Mouse (Mus musculus) brown adipose tissue, adult 24 weeks (tissue): ENCODE measurements at regions not wholly inside any gene's neighbourhood (a gene's known extent, or its start where the extent isn't known, plus 50 kb on each side); places are given as distances from the start of the nearest gene placed in this dataset.
"Not testable (repeated sequence)": the region's sequence is repeated elsewhere in the genome, so short reads cannot be mapped to it uniquely, and the experiment has no call there.

Source experiments
- H3K27ac ChIP-seq: fragments of 200-500 bp; replicated peaks from 2 replicates; pipeline ENCODE4 v1.5.1; 2012; ENCODE audit warnings: low read depth, mild to moderate bottlenecking, low read length
- H3K4me1 ChIP-seq: fragments of 200-500 bp; 2 replicates; pipeline ENCODE4 v1.6.1; 2012; ENCODE audit warnings: low read length, mixed read lengths; ENCODE audit not compliant: control insufficient read depth, insufficient read depth, insufficient read length
- H3K4me3 ChIP-seq: fragments of 200-500 bp; 2 replicates; pipeline ENCODE4 v1.5.1; 2012; ENCODE audit warnings: low read depth, mild to moderate bottlenecking, low read length, moderate library complexity; ENCODE audit not compliant: insufficient read depth

GRCm38 (mm10) chr10:117502135-117502534 is 122.3 kb upstream of the Cpsf6 start:
- H3K27ac ChIP-seq, result no peak overlapping the region
- no peaks in the 10 kb centered on the region for H3K4me1 ChIP-seq
- no peak overlapping the region for H3K4me3 ChIP-seq

GRCm38 (mm10) chr10:117501426-117501825 is 121.6 kb upstream of the Cpsf6 start:
- no peak overlapping the region for H3K4me3 ChIP-seq
- H3K4me1 ChIP-seq, result no peaks in the 10 kb centered on the region
- no peak overlapping the region for H3K27ac ChIP-seq

GRCm38 (mm10) chr10:117500457-117501108 is 120.8 kb upstream of the Cpsf6 start:
- Histone ChIP-seq H3K27ac (no peak overlapping the region), H3K4me3 (no peak overlapping the region), H3K4me1 (no peaks in the 10 kb centered on the region)

- no peaks in the 10 kb centered on the region for H3K4me1 ChIP-seq
- H3K4me3 ChIP-seq, result no peak overlapping the region
- H3K27ac ChIP-seq, result no peak overlapping the region
Measured at GRCm38 (mm10) chr10:117499864-117500453, 120.1 kb upstream of the Cpsf6 start.

- Histone ChIP-seq H3K27ac (no peak overlapping the region), H3K4me3 (no peak overlapping the region), H3K4me1 (no peaks in the 10 kb centered on the region)
Measured at GRCm38 (mm10) chr10:117499177-117499863, 119.5 kb upstream of the Cpsf6 start.

GRCm38 (mm10) chr10:117498497-117498896 is 118.7 kb upstream of the Cpsf6 start:
- Histone ChIP-seq H3K4me3 (no peak overlapping the region), H3K27ac (no peak overlapping the region), H3K4me1 (no peaks in the 10 kb centered on the region)

GRCm38 (mm10) chr10:117497565-117498256 is 117.9 kb upstream of the Cpsf6 start:
- H3K27ac ChIP-seq, result no peak overlapping the region
- H3K4me3 ChIP-seq, result no peak overlapping the region
- H3K4me1 ChIP-seq, result no peaks in the 10 kb centered on the region

GRCm38 (mm10) chr10:117497082-117497481 is 117.3 kb upstream of the Cpsf6 start:
- H3K4me1 ChIP-seq, H3K4me3 ChIP-seq, H3K27ac ChIP-seq: not testable (repeated sequence)

GRCm38 (mm10) chr10:117496064-117497011 is 116.5 kb upstream of the Cpsf6 start:
- H3K27ac ChIP-seq, result no peak overlapping the region
- H3K4me1 ChIP-seq, result no peaks in the 10 kb centered on the region
- H3K4me3 ChIP-seq, result no peak overlapping the region

- Histone ChIP-seq H3K27ac (no peak overlapping the region), H3K4me3 (peak overlapping the region; percentile 35), H3K4me1 (no peaks in the 10 kb centered on the region)
Measured at GRCm38 (mm10) chr10:117494171-117494701, 114.4 kb upstream of the Cpsf6 start.

- no peak overlapping the region for H3K4me3 ChIP-seq
- no peaks in the 10 kb centered on the region for H3K4me1 ChIP-seq
- H3K27ac ChIP-seq, result no peak overlapping the region
Measured at GRCm38 (mm10) chr10:117493824-117494121, 114.0 kb upstream of the Cpsf6 start.

- no peak overlapping the region for H3K27ac ChIP-seq
Measured at GRCm38 (mm10) chr10:117493091-117493823, 113.4 kb upstream of the Cpsf6 start.

GRCm38 (mm10) chr10:117492391-117492990 is 112.7 kb upstream of the Cpsf6 start:
- Histone ChIP-seq H3K4me3 (no peak overlapping the region), H3K27ac (no peak overlapping the region), H3K4me1 (no peaks in the 10 kb centered on the region)

More at GRCm38 (mm10) chr10:117493091-117493823, 113.4 kb upstream of the Cpsf6 start:
- H3K4me1 ChIP-seq, result no peaks in the 10 kb centered on the region
- no peak overlapping the region for H3K4me3 ChIP-seq

GRCm38 (mm10) chr10:117491711-117492110 is 111.9 kb upstream of the Cpsf6 start:
- H3K4me1 ChIP-seq, result no peaks in the 10 kb centered on the region
- no peak overlapping the region for H3K4me3 ChIP-seq
- no peak overlapping the region for H3K27ac ChIP-seq
